Mouse (Mus musculus): Measurements from ENCODE around the gene Serpinb6a.

The Serpinb6a gene

GRCm38 (mm10) chr13:33905176-33905954 lies 97.2 kb downstream of the Serpinb6a start, which contains the start of gene Serpinb6c:
Gene Serpinb6c, minus strand, starts transcription at chr13:33905708.
- no peak for DNase-seq

DNA sequence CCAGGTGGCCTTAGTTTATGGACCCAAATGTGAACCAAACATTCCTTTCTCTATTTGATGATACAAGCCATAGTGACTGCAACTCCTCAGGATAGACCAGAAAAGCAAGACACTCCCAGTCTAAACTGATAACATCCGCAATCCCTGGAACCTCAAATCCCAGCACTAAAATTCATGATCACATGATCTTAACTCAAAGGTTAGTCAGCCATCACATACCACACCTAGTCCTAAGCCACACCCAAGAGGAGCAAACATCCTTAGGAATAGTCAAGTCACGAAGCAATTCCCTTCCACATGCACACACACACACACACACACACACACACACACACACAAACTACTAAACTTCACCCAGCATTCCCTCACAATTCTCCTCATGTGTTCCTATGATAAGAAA lies 99.3 kb downstream of the Serpinb6a start:
- DNase-seq: no peak

- no peak for DNase-seq
Observed at GRCm38 (mm10) chr13:33894207-33894606, 108.4 kb downstream of the Serpinb6a start.

Measured in layer of hippocampus, adult 9-11 months (tissue).